Mouse (Mus musculus) thymus, postnatal 25 days (tissue): ENCODE data around the gene Trafd1.
"Not testable (repeated sequence)": the region's sequence is repeated elsewhere in the genome, so short reads cannot be mapped to it uniquely, and the experiment has no call there.

ENCODE experiments used
- DNase-seq: peaks from one replicate; pipeline ENCODE4 v3.0.0; 2022

Gene Trafd1

DNA sequence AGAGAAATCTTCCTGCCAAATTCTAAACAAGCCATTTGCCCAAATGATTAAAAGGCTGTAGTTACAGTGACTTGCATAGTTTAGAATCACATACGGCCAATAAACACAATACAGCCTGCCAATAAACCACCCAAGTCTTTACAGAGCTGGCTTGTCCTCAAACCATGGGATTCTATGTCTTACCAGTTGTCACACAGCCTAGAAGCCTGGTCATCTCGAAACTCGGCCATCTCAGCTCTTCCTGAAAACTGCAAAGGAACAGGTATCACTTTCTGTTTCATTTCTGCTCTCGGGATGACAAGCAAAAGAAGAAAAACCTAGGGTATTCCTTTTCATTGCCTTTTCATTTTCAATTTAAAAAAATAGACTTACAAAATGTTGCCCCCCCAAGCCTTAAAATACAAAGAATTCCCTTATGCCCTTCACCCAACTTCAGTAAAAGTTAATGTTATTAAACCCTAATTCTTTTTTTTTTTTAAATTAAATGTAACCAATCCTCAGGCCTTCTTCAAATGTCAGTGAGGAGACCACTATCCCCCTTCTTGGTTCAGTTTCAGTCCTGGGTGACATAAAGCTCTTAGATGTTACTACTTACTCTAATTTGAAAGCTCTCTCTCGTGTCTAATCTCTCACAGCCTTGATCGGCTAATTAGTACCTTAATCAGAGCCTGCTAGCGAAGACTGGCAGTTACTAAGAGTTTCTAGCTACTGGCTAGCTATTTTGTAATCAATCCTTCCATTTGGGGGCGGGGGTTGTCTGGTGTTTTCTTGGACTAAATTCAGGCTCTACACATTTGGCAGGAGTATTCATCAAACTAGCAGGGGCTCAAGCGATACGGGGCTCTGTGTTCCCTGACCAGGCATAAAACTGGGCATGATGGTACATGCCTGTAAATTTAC is 1.3 kb downstream of the Trafd1 start:
- no peak for DNase-seq

DNA sequence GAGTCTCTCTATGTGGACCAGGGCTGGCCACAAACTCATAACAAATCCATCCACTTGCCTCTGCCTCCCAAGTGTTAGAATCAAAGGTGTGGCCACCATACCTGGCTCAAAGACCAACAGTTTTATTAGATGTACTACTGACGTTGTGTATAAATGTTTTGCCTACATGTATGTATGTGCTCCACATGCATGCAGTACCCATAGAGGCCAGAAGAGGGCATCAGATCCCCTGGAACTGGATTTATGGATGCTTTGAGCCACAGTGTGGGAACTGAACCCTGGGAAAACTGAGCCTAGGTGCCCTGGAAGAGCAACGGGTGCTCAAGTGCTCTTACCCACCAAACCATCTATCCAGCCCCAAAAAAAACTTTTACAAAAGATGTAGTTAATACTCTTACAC is 4.7 kb downstream of the Trafd1 start:
- no peak for DNase-seq

DNA sequence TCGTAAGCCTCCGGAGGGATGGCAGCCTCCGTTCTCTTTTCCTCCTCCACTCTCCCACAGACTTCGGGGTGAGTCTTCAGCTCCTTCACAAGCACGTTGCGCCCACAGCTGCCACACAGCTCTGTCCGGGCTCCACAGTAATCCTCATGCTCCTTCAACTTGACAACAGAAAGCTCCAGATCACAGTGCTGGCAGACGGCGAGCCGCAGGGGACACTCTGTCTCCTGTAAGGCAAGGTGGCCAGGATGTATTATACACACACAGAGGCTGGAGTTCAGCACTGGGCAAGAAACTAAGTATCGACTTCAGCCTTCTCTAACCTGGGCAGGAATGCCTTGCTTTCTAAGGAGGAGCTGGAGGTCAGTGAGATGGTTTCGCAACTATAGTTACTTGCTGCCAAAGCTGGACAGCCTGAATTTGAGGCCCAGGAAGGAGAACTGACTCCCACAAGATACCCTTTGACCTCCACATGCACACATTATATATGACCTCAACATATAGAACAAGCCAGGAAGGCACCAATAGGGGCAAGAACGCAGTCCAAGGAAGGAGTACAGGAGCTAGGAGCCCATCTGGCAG is 6.7 kb downstream of the Trafd1 start:
- DNase-seq: no peak

DNA sequence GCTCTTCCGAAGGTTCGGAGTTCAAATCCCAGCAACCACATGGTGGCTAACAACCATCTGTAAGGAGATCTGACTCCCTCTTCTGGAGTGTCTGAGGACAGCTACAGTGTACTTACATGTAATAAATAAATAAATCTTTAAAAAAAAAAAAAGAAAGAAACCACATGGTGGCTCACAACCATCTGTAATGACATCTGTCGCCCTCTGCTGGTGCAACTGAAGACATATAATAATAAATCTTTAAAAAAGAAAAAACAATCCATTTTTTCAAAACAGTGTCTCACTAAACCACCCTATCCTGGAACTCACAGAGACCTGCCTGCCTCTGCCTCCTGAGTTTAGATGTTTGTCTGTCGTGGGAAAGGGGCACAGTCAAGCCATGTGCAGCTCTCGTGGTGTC is 8.5 kb downstream of the Trafd1 start:
- peak; percentile 23 for DNase-seq

DNA sequence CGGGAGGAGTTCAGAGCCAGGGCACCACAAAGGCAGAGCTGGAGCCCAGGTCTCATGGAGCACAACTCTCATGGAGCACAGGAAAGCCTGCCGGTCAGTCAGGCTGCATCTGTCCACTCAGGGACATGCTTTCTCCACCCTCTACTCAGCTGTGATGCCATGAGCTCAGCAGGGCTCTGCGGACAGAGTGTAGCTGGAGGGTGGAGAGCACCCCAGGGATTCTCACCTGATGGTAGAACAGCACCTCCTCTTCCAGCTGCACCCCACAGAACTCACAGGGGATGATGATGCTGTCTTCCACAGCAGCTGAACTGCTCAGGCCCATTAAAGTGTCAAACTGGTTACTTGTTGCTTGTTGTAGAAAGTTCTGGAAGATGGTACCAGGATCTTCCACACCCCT is 10.6 kb downstream of the Trafd1 start:
- no peak for DNase-seq

DNA sequence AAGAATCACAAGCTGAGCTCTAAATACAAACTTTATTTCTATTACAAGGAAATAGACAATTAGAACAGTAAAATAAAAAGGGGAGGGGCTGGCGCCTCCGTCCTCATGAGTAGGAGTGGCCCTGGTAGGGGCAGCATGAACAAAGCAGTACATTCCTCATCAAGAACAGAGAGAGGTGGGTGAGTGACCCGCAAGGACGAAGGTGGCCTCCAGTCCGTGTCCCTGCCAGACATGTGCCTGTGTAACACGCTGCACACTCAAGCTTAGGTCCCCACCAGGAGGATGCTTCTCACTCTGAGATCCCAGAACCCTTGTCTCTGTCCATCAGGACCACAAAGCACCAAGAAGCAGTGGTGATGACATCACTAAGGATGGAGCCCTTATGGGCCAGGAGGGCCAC is 13.7 kb downstream of the Trafd1 start:
- DNase-seq: no peak

DNA sequence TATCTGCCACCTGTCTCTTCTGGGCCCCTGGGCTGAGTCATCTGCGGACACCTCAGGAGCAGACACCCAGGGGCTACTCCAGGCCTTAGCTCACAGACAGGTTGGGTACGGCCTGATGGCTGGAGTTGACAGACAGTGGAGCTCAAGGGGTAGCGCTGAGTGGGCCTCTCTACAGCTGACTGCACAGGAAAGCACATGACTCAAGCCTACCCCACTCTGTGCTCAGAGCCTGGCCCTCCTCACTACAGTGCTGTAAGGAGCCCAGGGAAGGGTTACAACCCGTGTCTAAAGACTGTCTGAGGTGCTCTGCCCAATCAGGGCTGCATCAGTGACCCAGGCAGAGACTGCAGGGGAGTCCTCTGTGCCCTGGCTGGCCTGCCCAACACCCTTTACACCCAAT is 18.2 kb downstream of the Trafd1 start:
- DNase-seq: no peak

DNA sequence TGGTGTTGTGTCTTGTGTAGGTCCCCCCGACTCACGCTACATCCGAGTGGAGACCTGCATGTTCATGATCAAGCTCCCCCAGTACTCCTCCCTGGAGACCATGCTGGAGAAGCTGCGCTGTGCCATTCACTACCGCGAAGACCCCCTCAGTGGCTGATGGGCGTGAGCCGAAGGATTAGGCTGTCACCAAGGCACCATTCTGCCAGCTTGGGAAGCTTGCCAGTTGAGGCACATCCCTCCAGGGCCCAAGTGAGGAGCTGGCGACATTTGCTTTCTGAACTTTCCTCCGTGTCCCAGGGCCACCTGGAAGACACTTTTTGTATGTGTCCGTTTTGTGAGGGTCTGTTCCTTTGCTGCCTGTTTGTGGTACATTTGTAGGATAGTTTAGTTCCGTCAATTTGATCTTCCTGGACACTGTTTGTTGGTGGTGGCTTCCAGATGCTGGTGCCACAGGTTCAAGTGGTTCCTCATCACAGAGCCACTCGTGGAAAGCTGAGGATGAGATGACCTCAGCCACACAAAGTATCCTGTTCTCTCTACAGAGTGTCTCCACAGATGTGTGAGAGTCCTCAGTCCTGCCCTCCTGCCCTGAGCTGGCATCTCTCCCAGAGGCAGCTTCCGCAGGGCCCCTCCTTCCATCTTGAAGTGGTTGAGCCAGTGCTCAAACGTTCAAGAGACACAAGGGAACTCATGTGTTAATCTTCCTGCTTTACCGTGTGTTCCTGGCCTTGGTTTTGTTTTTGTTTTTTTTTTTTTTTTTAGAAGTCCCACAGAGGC is 18.8 kb downstream of the Trafd1 start:
- DNase-seq: no peak

DNA sequence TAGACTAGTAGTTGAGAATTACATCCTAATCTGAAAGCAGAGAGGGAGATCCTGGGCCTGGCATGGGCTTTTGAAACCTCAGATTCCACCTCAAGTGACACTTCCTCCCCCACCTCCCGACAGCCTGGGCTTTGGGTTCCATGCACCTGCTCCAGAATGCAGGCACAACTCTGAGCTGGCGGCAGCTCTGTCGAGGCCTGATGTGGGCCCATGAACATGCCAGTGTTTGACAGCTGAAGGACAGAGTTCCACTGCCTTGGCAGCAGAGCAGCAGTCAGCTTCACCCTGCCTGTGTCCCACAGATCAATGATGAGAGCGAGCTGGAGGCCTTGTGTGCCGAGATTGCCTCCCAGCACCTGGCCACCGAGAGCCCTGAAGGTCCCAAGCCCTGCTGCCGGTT is 22.0 kb downstream of the Trafd1 start:
- DNase-seq: no peak

DNA sequence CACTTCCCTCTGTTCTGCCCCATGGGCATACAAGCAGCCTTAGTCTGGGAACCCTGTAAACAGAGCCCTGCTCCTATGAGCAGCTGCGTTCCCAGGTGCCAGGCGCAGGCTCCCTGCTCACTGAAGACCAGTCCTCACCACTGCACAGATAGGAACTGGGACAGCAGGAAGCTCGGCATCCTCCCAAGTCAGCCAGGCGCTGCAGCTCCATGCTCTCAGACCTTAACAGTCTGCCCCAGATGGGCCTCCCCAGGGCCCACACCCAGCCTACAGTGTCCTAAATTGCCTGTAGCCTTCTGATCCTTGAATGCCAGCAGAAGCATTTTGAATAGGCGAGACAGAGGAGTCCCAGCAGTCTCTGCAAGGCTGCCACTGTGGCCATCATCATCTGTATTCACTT is 23.7 kb downstream of the Trafd1 start:
- no peak for DNase-seq

DNA sequence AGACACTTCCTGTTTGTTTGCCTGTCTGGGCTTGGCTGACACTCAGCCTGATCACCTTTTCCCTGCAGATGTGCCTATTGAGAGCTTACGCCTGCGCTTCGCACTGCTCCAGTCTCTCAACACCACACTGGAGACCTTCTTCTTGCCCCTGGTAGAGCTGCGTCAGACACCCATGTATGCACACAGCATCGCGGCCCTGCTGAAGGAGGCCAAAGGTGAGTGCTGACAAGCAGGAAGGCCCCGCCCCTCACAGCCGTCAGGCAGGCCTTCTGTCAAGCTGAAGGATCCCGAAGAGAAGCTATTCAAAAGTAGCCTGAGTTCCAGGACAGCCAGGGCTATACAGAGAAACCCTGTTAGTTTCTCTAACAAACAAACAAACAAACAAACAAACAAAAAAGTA is 26.2 kb downstream of the Trafd1 start:
- DNase-seq: no peak

DNA sequence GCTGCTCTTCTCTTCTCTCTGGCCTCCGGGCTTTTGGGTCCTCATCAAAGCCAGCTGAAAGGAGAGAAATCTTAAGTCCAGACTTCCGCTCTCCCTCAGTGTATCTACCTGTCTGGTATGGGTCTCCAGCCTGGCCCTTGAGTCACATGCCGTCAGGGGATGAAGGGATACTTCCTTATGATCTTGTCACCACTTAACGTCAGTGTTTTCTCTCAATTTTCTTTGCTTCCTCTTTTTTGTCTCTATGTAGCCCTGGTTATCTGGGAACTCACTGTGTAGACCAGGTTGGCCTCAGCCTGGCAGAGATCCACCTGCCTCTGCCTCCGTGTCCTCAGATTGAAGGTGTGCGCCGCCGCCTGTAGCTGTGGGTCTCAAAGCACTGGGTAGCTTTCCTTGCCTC is 41.4 kb downstream of the Trafd1 start:
- no peak for DNase-seq

DNA sequence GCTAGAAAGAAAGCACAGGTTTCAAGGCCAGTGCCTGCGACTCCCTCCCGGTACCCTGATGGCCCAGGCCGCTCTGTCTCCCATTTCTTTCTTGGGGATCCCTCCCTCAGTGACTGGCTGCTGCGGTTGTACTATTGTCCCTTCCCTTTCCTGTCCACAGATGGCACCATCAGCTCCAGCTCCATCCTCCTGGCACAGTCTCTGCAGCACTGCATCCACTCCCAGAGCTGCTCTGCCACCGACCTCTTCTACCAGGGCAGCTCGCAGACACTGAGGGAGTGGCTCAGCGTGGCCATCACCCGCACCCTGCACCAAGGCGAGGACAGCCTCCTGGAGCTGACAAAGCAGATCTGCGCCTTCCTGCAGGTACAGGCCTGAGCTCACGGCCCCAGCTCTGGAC is 42.9 kb downstream of the Trafd1 start:
- no peak for DNase-seq

DNA sequence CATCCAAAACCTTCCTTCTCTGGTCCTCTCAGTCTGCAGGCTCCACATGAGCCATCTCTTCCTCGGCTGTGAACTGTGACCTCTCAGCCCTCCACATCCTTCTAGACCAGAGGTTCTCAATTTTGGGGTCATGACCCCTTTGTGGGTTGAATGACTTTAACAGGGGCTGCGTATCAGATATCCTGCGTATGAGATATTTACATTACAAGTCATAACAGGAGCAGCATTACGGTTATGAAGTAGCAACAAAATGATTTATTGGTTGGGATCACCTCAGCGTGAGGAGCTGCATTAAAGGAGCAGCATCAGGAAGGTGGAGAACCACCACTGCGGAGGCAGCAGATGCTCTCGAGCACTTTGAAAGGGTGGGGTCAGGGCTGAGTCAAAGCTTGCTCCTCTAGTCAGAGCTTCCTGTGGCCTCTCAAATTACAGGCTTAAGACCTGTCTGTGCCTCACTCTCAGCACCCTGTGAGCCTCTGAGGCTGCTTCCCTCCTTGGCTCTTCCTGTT is 44.4 kb downstream of the Trafd1 start:
- no peak for DNase-seq

DNA sequence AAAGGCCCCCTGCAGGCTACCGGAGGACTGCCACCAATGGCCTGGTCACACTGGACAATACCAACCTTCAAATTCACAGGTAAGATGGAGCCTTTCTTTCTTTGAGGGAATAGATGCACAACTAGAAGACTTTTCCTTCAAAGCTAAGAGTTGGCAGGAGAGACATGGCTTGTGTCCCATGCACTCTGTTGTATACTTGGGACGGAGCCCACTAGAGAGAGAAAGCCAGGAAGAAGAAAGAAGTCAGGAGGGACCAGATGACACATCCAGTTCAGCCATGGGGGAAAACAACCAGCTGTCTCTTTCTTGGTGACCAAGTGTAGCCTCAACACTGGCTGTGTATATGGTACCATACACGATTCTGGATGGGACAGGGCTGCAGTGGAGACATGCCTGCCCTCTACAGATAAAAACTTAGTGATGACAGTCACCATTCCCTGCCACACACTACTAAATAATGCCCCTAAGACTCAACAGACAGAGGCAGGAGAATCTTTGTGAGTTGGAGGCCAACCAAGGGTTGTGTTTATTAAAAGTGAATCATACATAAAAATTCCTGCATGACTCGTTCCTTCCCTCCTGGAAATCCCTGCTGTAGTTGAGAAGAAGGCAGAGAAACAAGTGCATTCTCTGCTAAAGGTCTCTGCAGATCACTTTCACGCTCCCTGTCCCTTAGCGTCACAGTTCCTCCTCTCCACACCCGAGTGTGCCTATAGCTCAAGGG is 45.8 kb downstream of the Trafd1 start:
- DNase-seq: no peak

DNA sequence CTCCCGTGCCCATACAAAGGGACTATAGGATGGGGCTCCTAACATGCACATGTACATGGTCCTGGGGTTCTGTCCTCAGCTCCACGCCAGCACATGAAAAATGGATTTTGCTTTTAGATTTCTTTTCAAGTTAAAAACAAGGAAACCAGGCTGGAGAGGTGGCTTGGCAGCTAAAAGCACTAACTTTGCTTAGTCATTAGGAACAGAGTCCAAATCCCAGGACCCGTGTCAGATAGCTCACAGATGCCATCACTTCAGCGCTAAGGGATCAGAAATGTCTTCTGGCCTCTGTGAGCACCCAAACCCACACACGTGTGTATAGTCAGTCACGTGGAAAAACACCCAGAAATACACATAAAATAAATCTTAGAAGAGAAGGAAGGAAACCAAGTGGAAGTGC is 48.7 kb downstream of the Trafd1 start:
- DNase-seq: no peak

DNA sequence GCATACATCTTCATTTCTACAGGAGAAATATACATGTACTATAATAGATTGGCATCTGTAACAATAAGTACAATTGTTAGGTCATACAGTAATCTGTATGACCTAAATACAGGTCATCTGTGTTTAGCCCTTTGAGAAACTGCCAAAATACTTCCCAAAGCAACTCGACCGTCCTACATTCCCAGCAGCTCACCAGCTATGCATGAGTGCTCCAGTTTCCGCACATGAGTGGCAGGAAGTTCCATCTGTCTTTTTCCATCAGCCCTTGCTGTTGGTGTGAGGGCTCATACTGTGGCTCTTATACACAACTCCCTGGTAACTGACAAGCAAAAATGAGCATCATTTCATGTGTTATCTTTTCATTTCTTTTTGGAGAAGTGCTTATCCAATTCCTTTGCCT is 49.4 kb downstream of the Trafd1 start:
- no peak for DNase-seq

DNA sequence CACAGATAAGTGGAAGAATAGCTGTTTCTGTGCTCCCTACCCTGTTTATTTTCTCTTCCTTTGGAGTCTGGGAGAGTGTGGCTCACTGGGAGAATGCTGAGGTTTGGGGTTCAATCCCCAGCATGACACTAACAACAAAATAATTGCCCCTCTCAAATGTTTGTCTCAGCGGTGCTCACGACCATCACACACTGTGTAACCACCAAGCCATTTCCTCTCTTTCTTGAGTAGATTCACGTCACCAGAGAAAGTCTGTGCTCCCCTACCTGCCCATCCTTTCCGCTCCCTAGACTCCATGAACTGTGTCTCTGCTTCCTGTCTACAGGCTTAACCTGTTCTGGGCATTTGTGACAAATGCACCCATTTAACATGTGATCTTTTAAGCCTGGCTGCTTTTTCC is 50.0 kb downstream of the Trafd1 start:
- DNase-seq: no peak

DNA sequence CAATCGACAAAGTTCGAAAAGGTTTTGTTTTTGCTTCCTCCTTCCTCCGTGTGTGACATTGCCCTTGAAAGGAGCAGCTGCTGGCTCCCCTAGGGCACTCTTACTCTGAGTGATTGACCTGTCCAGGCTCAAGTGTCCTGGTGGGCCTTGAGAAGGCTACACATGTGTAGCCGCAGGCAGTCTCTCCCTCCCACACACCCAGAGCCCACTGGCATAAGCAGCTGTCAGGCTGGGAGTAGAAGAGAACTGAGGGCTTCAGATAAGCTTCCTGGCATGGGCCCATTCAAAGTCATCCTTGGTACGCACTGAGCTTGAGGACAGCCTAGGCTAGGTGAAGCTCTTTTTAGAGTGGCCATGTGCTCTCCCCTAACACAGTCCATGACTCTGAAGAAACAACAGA is 51.0 kb downstream of the Trafd1 start:
- no peak for DNase-seq

DNA sequence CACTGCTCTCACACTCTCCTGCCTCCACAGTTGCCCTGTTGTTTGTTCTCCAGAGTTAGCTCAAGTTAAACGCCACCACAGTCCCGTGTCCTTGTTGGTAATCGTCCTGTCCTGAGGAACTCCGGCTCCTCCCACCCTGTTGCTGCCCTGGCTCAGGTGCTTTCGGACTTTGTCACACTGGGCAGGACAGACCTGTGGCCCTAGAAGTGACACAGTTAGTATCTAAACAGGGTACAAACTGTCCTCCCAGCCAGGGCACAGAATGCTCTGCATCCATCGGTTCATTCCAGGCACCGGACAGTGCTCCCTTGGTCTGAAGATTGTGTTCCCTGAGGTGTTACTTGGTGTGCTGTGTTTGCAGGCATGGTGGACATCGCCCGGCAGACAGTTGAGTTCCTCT is 51.5 kb downstream of the Trafd1 start:
- DNase-seq: no peak

DNA sequence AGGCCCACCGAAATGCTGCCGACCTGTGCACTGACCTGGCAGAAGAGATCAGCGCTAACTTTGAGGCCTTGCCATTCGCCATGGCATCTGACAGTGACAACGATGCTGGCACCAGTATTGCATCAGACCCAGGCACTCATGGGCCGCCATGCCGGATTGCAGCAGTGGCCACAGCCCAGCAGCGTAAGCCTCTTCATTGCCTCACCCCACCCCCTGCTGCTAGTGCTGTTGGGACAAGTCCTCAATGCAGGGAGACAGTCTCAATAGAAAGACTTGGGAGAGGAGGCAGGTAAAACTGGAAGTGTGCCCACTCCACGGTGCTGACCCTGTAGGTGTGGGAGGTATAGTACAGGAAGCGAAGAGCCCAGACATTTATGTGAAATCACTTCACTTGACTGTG is 53.7 kb downstream of the Trafd1 start:
- DNase-seq: no peak

DNA sequence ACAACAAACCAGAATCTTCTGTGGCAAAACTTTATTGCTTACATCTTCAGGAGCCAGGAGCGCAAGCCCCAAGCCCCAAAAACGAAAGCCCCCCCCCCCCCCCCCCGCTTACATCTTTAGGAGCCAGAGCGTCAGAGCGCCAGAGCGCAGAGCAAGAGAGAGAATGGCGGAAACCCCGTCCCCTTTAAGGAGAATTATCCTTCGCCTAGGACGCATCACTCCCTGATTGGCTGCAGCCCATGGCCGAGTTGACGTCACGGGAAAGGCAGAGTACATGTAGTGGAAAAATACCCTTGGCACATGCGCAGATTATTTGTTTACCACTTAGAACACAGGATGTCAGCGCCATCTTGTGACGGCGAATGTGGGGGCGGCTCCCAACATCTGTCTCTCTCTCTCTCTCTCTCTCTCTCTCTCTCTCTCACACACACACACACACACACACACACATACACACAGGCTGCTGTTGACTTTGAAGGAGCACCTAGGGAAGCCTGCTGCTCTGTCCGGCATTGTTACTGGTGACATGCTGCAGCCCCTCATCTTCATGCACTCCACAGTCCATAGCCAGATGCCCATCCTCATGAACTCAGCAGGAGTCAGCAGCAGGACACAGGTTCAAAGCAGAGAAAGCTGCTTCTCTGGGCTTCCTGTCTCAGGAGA is 55.1 kb downstream of the Trafd1 start:
- not testable (repeated sequence) for DNase-seq
